Mouse (Mus musculus) hindbrain, embryonic 10.5 days (tissue): ENCODE measurements at regions not wholly inside any gene's neighbourhood (a gene's known extent, or its start where the extent isn't known, plus 50 kb on each side); places are given as distances from the start of the nearest gene placed in this dataset.
A peak's percentile ranks its signal among the peaks of the same experiment; 100 is the strongest.

Experiments
- DNase-seq: peaks from one replicate; pipeline ENCODE4 v3.0.0-alpha.2; 2017; ENCODE audit warnings: low spot score
- H3K27ac ChIP-seq: fragments of 300-500 bp; sonication (generic); 2 replicates; pipeline ENCODE4 v1.5.1; 2016; ENCODE audit warnings: mild to moderate bottlenecking, moderate library complexity
- H3K27me3 ChIP-seq: fragments of 300-500 bp; sonication (generic); 2 replicates; pipeline ENCODE4 v1.6.1; 2016; ENCODE audit warnings: mild to moderate bottlenecking; ENCODE audit not compliant: poor library complexity, insufficient read depth, severe bottlenecking
- H3K36me3 ChIP-seq: fragments of 300-500 bp; sonication (generic); 2 replicates; pipeline ENCODE4 v1.6.1; 2016; ENCODE audit warnings: mild to moderate bottlenecking, moderate library complexity
- H3K4me1 ChIP-seq: fragments of 300-500 bp; sonication (generic); replicated peaks from 2 replicates; pipeline ENCODE4 v1.6.1; 2016; ENCODE audit warnings: mild to moderate bottlenecking
- H3K4me3 ChIP-seq: fragments of 300-500 bp; sonication (generic); 2 replicates; pipeline ENCODE4 v1.5.1; 2016; ENCODE audit warnings: mild to moderate bottlenecking, moderate library complexity
- H3K9me3 ChIP-seq: fragments of 300-500 bp; sonication (generic); 2 replicates; pipeline ENCODE4 v1.6.1; 2016; ENCODE audit warnings: mild to moderate bottlenecking, moderate library complexity
- WGBS: fragments of 180-500 bp; shearing (Covaris S2); methylation state at CpG from one replicate; pipeline ENCODE4 v1.1.7; 2016; 5-methylcytosine and 5-hydroxymethylcytosine counted together

DNA sequence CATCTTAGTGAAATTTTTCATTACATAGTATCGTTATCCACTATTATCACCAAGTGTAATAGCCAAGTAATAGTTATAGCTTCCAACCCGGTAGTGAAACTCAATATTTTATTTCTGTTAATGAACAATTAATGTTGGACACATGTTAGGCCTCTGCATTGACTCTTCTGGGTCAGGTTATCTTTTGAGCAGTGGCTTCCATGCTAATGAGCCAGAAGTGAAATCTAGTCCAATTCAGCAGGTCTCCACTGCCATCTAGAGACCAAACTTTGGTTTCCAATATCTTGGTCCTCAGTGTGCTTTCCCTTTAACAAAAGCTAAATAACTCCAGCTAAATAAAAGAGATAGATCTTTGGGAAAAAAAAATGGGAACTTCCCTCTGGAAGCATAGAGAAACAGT, 258.9 kb upstream of the Aldoart1 start:
- Histone ChIP-seq H3K4me3 (no peak overlapping the region), H3K36me3 (no peaks in the 10 kb centered on the region), H3K4me1 (no peaks in the 10 kb centered on the region), H3K27me3 (no peaks in the 10 kb centered on the region), H3K27ac (no peak overlapping the region), H3K9me3 (no peaks in the 10 kb centered on the region)
- DNase-seq = peak; percentile 2
- 77% methylated on average over 2 of the region's 2 CpGs for WGBS
